Mouse (Mus musculus) intestine, postnatal 0 days (tissue): ENCODE data around the gene Wdr83os. TPM values are rescaled to one million over a fixed set of nuclear protein-coding genes. Genes with fewer than 3 reads are reported as not detected.
"Not testable (repeated sequence)": the region's sequence is repeated elsewhere in the genome, so short reads cannot be mapped to it uniquely, and the experiment has no call there.

Experiments used
- ATAC-seq: fragments of 200-750 bp; cut with Nextera tagmentation; 2 replicates; pipeline ENCODE4 v1.8.0; 2017; ENCODE audit warnings: mild to moderate bottlenecking, moderate TSS enrichment, moderate library complexity
- H3K27ac ChIP-seq: fragments of 300-500 bp; sonication (generic); 2 replicates; pipeline ENCODE4 v1.5.1; 2014; ENCODE audit warnings: mild to moderate bottlenecking, low read depth, low read length, moderate library complexity
- H3K27me3 ChIP-seq: fragments of 300-500 bp; sonication (generic); replicated peaks from 2 replicates; pipeline ENCODE4 v1.6.1; 2014; ENCODE audit warnings: low read length, mixed read lengths; ENCODE audit not compliant: control insufficient read depth, insufficient read depth
- H3K36me3 ChIP-seq: fragments of 300-500 bp; sonication (generic); 2 replicates; pipeline ENCODE4 v1.6.1; 2014; ENCODE audit warnings: mild to moderate bottlenecking, moderate library complexity; ENCODE audit not compliant: control insufficient read depth, insufficient read depth
- H3K4me1 ChIP-seq: fragments of 300-500 bp; sonication (generic); replicated peaks from 2 replicates; pipeline ENCODE4 v1.6.1; 2014; ENCODE audit warnings: antibody characterized with exemption, low read length, mixed read lengths; ENCODE audit not compliant: control insufficient read depth, insufficient read depth
- H3K4me2 ChIP-seq: fragments of 300-500 bp; sonication (generic); replicated peaks from 2 replicates; pipeline ENCODE4 v1.6.1; 2014; ENCODE audit warnings: low read depth, mild to moderate bottlenecking, moderate library complexity
- H3K4me3 ChIP-seq: fragments of 300-500 bp; sonication (generic); 2 replicates; pipeline ENCODE4 v1.5.1; 2014; ENCODE audit warnings: low read depth, low read length
- H3K9ac ChIP-seq: fragments of 300-500 bp; sonication (generic); 2 replicates; pipeline ENCODE4 v1.6.1; 2014; ENCODE audit warnings: mild to moderate bottlenecking, low read depth, low read length
- H3K9me3 ChIP-seq: fragments of 300-500 bp; sonication (generic); 2 replicates; pipeline ENCODE4 v1.6.1; 2016; ENCODE audit warnings: mixed run types; ENCODE audit not compliant: control insufficient read depth
- CTCF ChIP-seq: sonication (generic); IDR thresholded peaks from 2 replicates; pipeline ENCODE4 v1.5.1; 2016; ENCODE audit warnings: low read depth, mild to moderate bottlenecking, control low read depth, antibody characterized with exemption, moderate library complexity
- WGBS: fragments of 180-500 bp; shearing (Covaris S2); extraction: QIAGEN DNeasy Blood & Tissue Kit; methylation state at CpG from one replicate; pipeline ENCODE4 v1.1.7; 2014; 5-methylcytosine and 5-hydroxymethylcytosine counted together
- microRNA-seq: library from miRNA; unstranded; fragments of <30 nt; microRNA quantifications from one replicate; pipeline ENCODE4, GENCODE M21; 2016
- polyA plus RNA-seq: library from polyadenylated mRNA; unstranded; fragments of >200 nt; fragmentation: Nextera tagmentation; extraction: Ambion mirVana; gene quantifications from 2 replicates; pipeline ENCODE4 v1.2.1, GENCODE M21; 2015

Gene Wdr83os
- polyA plus RNA-seq, 1 experiment from 2014 or later: 93.1 TPM

DNA sequence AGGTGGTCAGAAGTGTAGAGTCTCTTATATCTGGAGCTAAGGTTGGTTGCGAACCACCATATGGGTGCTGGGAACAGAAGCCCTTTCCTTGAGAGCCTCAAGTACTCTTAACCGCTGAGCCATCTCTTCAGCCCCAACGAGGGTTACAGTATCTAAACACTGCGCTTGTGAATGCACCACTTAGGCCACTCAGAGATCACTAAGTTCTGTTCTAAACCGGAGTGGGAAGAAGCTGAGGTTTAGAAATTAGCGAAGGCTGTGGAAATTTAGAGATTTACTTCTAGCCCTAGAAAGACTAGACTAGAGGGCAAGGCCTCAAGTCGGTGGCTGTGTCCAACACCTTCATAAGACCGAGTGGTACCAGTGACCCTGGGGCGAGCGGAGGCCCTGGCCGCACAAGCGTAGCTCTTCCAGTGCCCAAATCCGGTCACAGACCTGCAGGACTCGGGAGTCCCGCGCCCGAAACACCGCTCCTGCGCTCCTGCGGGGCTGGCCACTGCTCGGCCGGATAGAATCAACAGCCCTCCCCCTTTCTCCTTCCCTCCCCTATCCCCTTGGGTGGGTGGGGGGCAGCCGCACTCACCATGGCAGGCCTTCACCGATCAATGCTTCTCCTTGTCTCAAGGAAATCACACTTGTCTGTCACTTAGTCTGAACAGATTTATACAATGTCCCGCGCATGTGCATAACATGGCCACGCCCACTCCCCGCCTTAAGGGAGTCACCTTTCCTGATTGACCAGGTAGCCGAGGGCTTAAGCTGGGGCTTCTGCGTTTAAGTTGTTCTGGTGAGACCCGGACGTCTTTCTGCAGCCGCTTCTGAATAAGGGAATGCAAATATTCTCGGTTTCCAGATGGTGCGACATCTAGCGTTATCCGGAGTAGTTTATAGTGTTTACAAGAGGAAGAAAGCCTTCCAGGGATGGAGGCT lies 38.8 kb downstream of the Wdr83os start:
- ATAC-seq: peak; percentile 80
- H3K36me3 ChIP-seq: no peaks in the 10 kb centered on the region
- peak overlapping the region; percentile 56 for H3K9ac ChIP-seq
- peak; percentile 65 for TF ChIP-seq CTCF
- H3K27ac ChIP-seq: no peak overlapping the region
- no peaks in the 10 kb centered on the region for H3K27me3 ChIP-seq
- no peaks in the 10 kb centered on the region for H3K4me1 ChIP-seq
- no peaks in the 10 kb centered on the region for H3K9me3 ChIP-seq
- H3K4me2 ChIP-seq: peak overlapping the region; percentile 75
- peak overlapping the region; percentile 55 for H3K4me3 ChIP-seq
- 5% methylated on average over 37 of the region's 37 CpGs for WGBS

DNA sequence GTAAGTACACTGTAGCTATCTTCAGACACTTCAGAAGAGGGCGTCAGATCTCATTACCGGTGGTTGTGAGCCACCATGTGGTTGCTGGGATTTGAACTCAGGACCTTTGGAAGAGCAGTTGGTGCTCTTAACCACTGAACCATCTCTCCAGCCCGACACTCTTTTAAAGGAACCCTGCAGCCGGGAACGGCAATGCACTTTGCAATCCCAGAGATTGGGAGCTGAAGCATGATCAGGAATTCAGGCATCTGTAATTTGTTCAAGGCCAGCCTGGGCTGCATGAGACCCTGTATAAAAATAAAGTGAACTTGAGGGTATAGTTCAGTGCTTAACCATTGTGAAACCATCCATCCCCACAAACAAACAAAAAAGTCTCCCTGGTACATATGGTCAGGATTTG lies 39.7 kb downstream of the Wdr83os start:
- not testable (repeated sequence) for H3K4me1 ChIP-seq, H3K36me3 ChIP-seq, H3K27ac ChIP-seq, H3K27me3 ChIP-seq, H3K9me3 ChIP-seq, ATAC-seq, H3K9ac ChIP-seq, H3K4me2 ChIP-seq, H3K4me3 ChIP-seq
- WGBS: 85% methylated on average over 5 of the region's 5 CpGs

DNA sequence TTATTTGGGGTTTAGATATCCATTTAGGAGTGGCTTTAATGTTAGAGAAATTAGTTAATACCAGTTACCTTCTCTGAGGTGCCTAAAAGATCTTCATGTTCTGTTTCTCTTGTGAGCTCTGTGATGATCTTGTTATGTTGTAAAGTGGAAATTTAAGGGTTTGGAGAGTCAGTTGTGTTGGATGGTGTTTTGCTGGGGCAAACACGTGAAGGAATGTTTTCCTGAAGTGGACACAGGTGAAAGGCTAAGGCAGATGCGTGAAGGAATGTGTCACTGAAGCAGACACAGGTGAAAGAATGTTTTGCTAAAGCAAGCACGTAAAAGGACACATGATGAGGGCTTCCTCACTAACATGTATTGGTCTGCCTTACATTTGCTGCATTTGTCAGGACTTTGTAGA lies 42.5 kb downstream of the Wdr83os start, which contains the start of gene Zfp791:
Zfp791 (minus strand) TSS at position 101 of the 400 bp plus-strand sequence.
- H3K36me3 ChIP-seq: no peaks in the 10 kb centered on the region
- H3K9me3 ChIP-seq: no peaks in the 10 kb centered on the region
- H3K9ac ChIP-seq: no peak within 1 kb of the TSS
- H3K4me1 ChIP-seq: no peaks in the 10 kb centered on the region
- H3K27ac ChIP-seq: no peak within 1 kb of the TSS
- H3K27me3 ChIP-seq: no peaks in the 10 kb centered on the region
- H3K4me2 ChIP-seq: no peak within 1 kb of the TSS
- WGBS: 88% methylated on average over 3 of the region's 3 CpGs
- no peak for TF ChIP-seq CTCF
- no peak within 1 kb of the TSS for H3K4me3 ChIP-seq
- ATAC-seq: no peak

DNA sequence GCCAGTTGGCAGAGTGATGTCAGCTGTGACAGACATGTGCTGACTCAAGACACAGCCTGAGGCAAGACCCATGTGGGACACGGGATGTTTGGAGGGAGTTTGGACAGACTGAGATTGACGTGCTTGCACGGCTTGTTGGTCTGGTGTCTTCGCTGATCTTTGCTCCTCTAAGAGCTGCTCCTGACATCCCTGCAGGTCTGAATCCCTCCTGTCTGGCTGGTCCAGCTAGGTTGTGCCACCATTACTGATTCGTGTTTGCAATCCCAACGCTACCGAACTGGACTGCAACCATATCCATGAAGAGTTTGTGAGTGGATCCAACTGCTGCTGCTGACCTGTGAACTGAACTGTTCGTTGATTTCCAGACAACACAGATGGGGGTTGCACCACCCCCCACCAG lies 43.2 kb downstream of the Wdr83os start:
- Histone ChIP-seq H3K9ac (no peak overlapping the region), H3K27me3 (no peaks in the 10 kb centered on the region), H3K4me2 (no peak overlapping the region), H3K27ac (no peak overlapping the region), H3K4me3 (no peak overlapping the region), H3K9me3 (no peaks in the 10 kb centered on the region), H3K4me1 (no peaks in the 10 kb centered on the region), H3K36me3 (no peaks in the 10 kb centered on the region)
- ATAC-seq: no peak
- 90% methylated on average over 8 of the region's 8 CpGs for WGBS
- no peak for TF ChIP-seq CTCF

Small RNA genes lying within 50 kb of the gene (microRNA-seq; reads per million reads assigned to microRNA genes)
- gene Gm23388 (not detected), gene Mir7070 (not detected)

Other genes with a start within 250 kb of the Wdr83os start
- gene Gadd45gip1, start 249.2 kb upstream of the Wdr83os start, polyA plus RNA-seq: 36.3 and 37.6 TPM in 2 replicates
- 67.8 and 74.2 TPM in 2 replicates for gene Rad23a, start 240.1 kb upstream of the Wdr83os start, polyA plus RNA-seq
- gene Calr, start 233.8 kb upstream of the Wdr83os start, polyA plus RNA-seq: 474 and 507 TPM in 2 replicates
- gene Farsa, start 223.8 kb upstream of the Wdr83os start, polyA plus RNA-seq: 27.3 and 28.3 TPM in 2 replicates
- gene Syce2, start 208.6 kb upstream of the Wdr83os start, polyA plus RNA-seq: 27.1 and 32.7 TPM in 2 replicates
- 15.3 and 15.5 TPM in 2 replicates for gene Gcdh, start 186.8 kb upstream of the Wdr83os start, polyA plus RNA-seq
- gene Klf1, start 178.8 kb upstream of the Wdr83os start, polyA plus RNA-seq: 0.56 and 0.63 TPM in 2 replicates
- gene Dnase2a, start 172.2 kb upstream of the Wdr83os start, polyA plus RNA-seq: 8.9 and 11.0 TPM in 2 replicates
- 1.1 TPM in 2 replicates for gene Mast1, start 143.4 kb upstream of the Wdr83os start, polyA plus RNA-seq
- gene Rtbdn, start 133.7 kb upstream of the Wdr83os start, polyA plus RNA-seq: 0.12 TPM in 2 replicates
- gene Gm49661, start 111.3 kb upstream of the Wdr83os start, polyA plus RNA-seq: 1.3 and 2.1 TPM in 2 replicates
- 313 and 319 TPM in 2 replicates for gene Prdx2, start 111.2 kb upstream of the Wdr83os start, polyA plus RNA-seq
- 53.2 and 57.6 TPM in 2 replicates for gene Rnaseh2a, start 111.0 kb upstream of the Wdr83os start, polyA plus RNA-seq
- 42.8 and 47.6 TPM in 2 replicates for gene Junb, start 102.0 kb upstream of the Wdr83os start, polyA plus RNA-seq
- gene Hook2, start 90.1 kb upstream of the Wdr83os start, polyA plus RNA-seq: 68.6 and 75.4 TPM in 2 replicates
- gene Best2, start 66.2 kb upstream of the Wdr83os start, polyA plus RNA-seq: 0.66 TPM in 1 of 2 replicates, not detected in the other
- gene Asna1, start 55.5 kb upstream of the Wdr83os start, polyA plus RNA-seq: 98.4 and 105 TPM in 2 replicates
- 121 and 122 TPM in 2 replicates for gene Trir, start 53.9 kb upstream of the Wdr83os start, polyA plus RNA-seq
- 9.8 and 10.9 TPM in 2 replicates for gene Tnpo2, start 43.8 kb upstream of the Wdr83os start, polyA plus RNA-seq
- 22.1 and 25.8 TPM in 2 replicates for gene Fbxw9, start 20.7 kb upstream of the Wdr83os start, polyA plus RNA-seq
- 0.60 TPM in 1 of 2 replicates, not detected in the other for gene Gm5741, start 12.8 kb upstream of the Wdr83os start, polyA plus RNA-seq
- gene Dhps, start 9.0 kb upstream of the Wdr83os start, polyA plus RNA-seq: 46.6 and 54.9 TPM in 2 replicates
- gene Wdr83, start 566 bp downstream of the Wdr83os start, polyA plus RNA-seq: 23.0 and 25.5 TPM in 2 replicates
- gene Man2b1, start 2.5 kb downstream of the Wdr83os start, polyA plus RNA-seq: 80.9 and 87.5 TPM in 2 replicates
- 0.99 and 1.4 TPM in 2 replicates for gene Zfp791, start 42.4 kb downstream of the Wdr83os start, polyA plus RNA-seq
- gene Cks1brt, start 71.2 kb downstream of the Wdr83os start, polyA plus RNA-seq: not detected in 2 replicates
- gene Olfr371, start 145.2 kb downstream of the Wdr83os start, polyA plus RNA-seq: not detected in 2 replicates
- gene Orc6, start 218.9 kb downstream of the Wdr83os start, polyA plus RNA-seq: 32.6 and 34.5 TPM in 2 replicates
- gene Vps35, start 219.1 kb downstream of the Wdr83os start, polyA plus RNA-seq: 124 and 133 TPM in 2 replicates